ENCODE assay signal across 28 mouse cellular contexts in genomic region chr5:50570701-50571100, GRCm38 (mm10).
DNase-seq lines count a peak whose midpoint lies in the region; ATAC-seq lines count a peak whose summit lies in the region.
"Had no signal": no experiment of that assay in that cellular context is flagged by ENCODE, and none has a peak within 500 bp of the region (broad histone marks: within the 10 kb centered on the region; RNA-seq: fewer than 3 reads in every experiment).

No protein-coding gene starts in this region.

- no peaks in the 10 kb centered on the region for H3K4me1 ChIP-seq in kidney, embryonic 14.5 days (ENCODE audit: control insufficient read depth, insufficient read depth, low read length)
- H3K4me1 ChIP-seq: embryonic facial prominence, embryonic 15.5 days; forebrain, embryonic 15.5 days; heart, embryonic 10.5 days; hindbrain, embryonic 10.5 days; intestine, embryonic 15.5 days; limb, embryonic 10.5 days; liver, embryonic 15.5 days; midbrain, embryonic 10.5 days; stomach, embryonic 15.5 days had no signal

- no peaks in the 10 kb centered on the region for H3K27me3 ChIP-seq in kidney, embryonic 14.5 days (ENCODE audit: control insufficient read depth, insufficient read depth, low read length)
- H3K27me3 ChIP-seq: CH12.LX; embryonic facial prominence, embryonic 15.5 days; forebrain, embryonic 15.5 days; intestine, embryonic 15.5 days; liver, embryonic 15.5 days; stomach, embryonic 15.5 days had no signal

- no peaks in the 10 kb centered on the region for H3K9me3 ChIP-seq in kidney, embryonic 14.5 days (ENCODE audit: control insufficient read depth, low read length)
- H3K9me3 ChIP-seq: embryonic facial prominence, embryonic 15.5 days; forebrain, embryonic 15.5 days; G1E; heart, embryonic 10.5 days; hindbrain, embryonic 10.5 days; intestine, embryonic 15.5 days; limb, embryonic 10.5 days; liver, embryonic 15.5 days; midbrain, embryonic 10.5 days; stomach, embryonic 15.5 days had no signal

- WGBS in kidney, embryonic 14.5 days: 75% methylated on average over 5 of the region's 5 CpGs

- H3K4me3 ChIP-seq in kidney, embryonic 14.5 days (ENCODE audit: low read length): no peak overlapping the region
- H3K4me3 ChIP-seq: embryonic facial prominence, embryonic 15.5 days; forebrain, embryonic 15.5 days; heart, embryonic 10.5 days; hindbrain, embryonic 10.5 days; intestine, embryonic 15.5 days; limb, embryonic 10.5 days; liver, embryonic 15.5 days; midbrain, embryonic 10.5 days; stomach, embryonic 15.5 days had no signal

- ATAC-seq in frontal cortex, adult (ENCODE audit: low TSS enrichment): peak; percentile 88
- no peak for ATAC-seq in kidney, embryonic 14.5 days (ENCODE audit: low FRiP score, low TSS enrichment)
- ATAC-seq: forebrain, embryonic 15.5 days; hindbrain, embryonic 16.5 days; intestine, embryonic 15.5 days had no signal

- no peak overlapping the region for H3K4me2 ChIP-seq in kidney, embryonic 14.5 days (replicated peaks; ENCODE audit: low read depth, low read length)
- H3K4me2 ChIP-seq: embryonic facial prominence, embryonic 15.5 days; forebrain, embryonic 15.5 days; intestine, embryonic 15.5 days; liver, embryonic 15.5 days; stomach, embryonic 15.5 days had no signal

- H3K27ac ChIP-seq in kidney, embryonic 14.5 days (ENCODE audit: low read depth, low read length): no peak overlapping the region
- H3K27ac ChIP-seq: embryonic facial prominence, embryonic 15.5 days; forebrain, embryonic 15.5 days; heart, embryonic 10.5 days; hindbrain, embryonic 10.5 days; intestine, embryonic 15.5 days; limb, embryonic 10.5 days; liver, embryonic 15.5 days; midbrain, embryonic 10.5 days; stomach, embryonic 15.5 days had no signal

- peak; percentile 6 to 8 for DNase-seq in left cerebral cortex, adult 18-20 months (ENCODE audit: low spot score in 2 of 2)
- no peak for DNase-seq in left cerebral cortex, postnatal 4 days
- DNase-seq in left cerebral cortex, postnatal 14 days (ENCODE audit: low spot score in 2 of 2): peak; percentile 26 to 30
- peak; percentile 9 to 20 for DNase-seq in right cerebral cortex, postnatal 36 days (ENCODE audit: low spot score in 2 of 2)
- no peak for DNase-seq in layer of hippocampus, postnatal 10 days (ENCODE audit: low spot score in 2 of 2)
- DNase-seq: adrenal gland, adult 8-10 months; B cell, adult 2 months; cerebellum, adult 18-20 months; cerebellum, postnatal 25 days; kidney, adult 9 months; layer of hippocampus, adult 9-11 months; liver; thymus, adult 18-20 months; thymus, postnatal 36 days had no signal

- H3K9ac ChIP-seq in kidney, embryonic 14.5 days (ENCODE audit: low read depth, low read length): no peak overlapping the region
- H3K9ac ChIP-seq: embryonic facial prominence, embryonic 15.5 days; forebrain, embryonic 15.5 days; intestine, embryonic 15.5 days; liver, embryonic 15.5 days; stomach, embryonic 15.5 days had no signal

- H3K36me3 ChIP-seq in kidney, embryonic 14.5 days (ENCODE audit: control insufficient read depth, insufficient read depth, low read length): no peaks in the 10 kb centered on the region
- H3K36me3 ChIP-seq: embryonic facial prominence, embryonic 15.5 days; forebrain, embryonic 15.5 days; G1E; heart, embryonic 10.5 days; hindbrain, embryonic 10.5 days; intestine, embryonic 15.5 days; limb, embryonic 10.5 days; liver, embryonic 15.5 days; midbrain, embryonic 10.5 days; stomach, embryonic 15.5 days had no signal

- intact Hi-C loops in left cerebral cortex, postnatal 4 days (cut with DNase I): no loop called here
- intact Hi-C loops in left cerebral cortex, postnatal 14 days (cut with DNase I): no loop called here

Comparison
In these comparisons a context has a peak if more than half of its experiments do, and no peak if none do; other contexts are left out.
1. DNase-seq: peak in left cerebral cortex, adult 18-20 months (2 of 2), left cerebral cortex, postnatal 14 days (2 of 2) and right cerebral cortex, postnatal 36 days (2 of 2); none in left cerebral cortex, postnatal 4 days (single experiment) and layer of hippocampus, postnatal 10 days (0 of 2).